Mouse (Mus musculus): ENCODE measurements at regions not wholly inside any gene's neighbourhood (a gene's known extent, or its start where the extent isn't known, plus 50 kb on each side); places are given as distances from the start of the nearest gene placed in this dataset.

DNA sequence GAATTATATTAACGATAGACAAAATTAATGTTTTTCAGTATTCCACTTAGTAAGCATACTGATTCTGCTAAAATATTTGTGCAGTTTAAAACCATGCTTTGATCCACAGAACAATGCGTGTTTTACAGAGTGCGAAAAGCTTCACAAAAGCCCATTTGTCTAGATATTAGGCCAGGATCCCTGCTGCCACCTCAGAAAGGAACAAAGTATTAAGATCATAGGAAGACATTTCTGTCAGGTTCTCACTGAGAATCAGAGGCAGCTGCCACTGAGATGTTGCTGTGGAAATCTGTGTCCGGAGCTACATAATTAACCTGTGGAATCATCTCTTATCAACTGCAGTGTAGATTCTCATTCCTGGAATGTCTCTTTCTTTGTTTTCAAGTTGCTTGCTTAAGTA is 656.9 kb downstream of the Car8 start:
- H3K27ac ChIP-seq = no peak overlapping the region
- H3K4me2 ChIP-seq = no peak overlapping the region
- H3K9me3 ChIP-seq = no peaks in the 10 kb centered on the region
- ATAC-seq (ENCODE audit: insufficient number of reproducible peaks, low FRiP score, low TSS enrichment, low read depth) = no peak
- no peaks in the 10 kb centered on the region for H3K4me1 ChIP-seq
- WGBS = 86% methylated on average over 4 of the region's 4 CpGs
- H3K9ac ChIP-seq = no peak overlapping the region
- no peaks in the 10 kb centered on the region for H3K27me3 ChIP-seq
- no peaks in the 10 kb centered on the region for H3K36me3 ChIP-seq
- H3K4me3 ChIP-seq = no peak overlapping the region

DNA sequence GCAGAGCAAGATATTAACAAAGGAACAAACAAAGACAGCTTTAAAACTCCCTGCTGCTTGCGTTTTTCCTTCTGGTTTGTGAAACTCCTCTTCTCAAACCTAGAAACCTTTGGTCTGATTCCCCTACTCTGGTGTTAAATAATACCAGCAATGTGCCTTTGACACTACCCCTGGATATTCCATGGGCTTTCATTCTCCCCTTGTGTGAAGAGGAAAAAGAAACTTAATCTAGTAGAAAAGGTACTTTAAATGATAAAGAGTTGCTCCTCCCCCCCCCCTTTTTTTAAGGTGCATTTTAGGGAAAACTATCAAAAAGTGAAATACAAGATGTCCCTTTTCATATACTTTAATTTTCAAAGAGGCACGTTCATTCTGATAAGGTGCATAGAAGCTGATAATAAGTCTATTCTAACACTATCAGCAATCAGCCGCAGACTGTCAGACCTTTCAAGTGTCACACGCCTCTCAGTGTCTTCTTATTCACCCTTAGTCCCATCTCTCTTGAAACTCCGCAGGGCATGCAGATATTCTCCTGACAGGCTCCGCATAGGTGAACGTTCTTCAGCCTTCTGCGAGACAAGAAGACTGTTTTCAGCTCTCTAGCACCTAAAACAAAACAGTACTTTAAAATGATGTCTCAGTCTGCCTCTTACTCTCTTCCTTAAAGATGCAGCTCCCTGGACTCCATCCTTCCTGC is 657.5 kb downstream of the Car8 start:
- H3K4me2 ChIP-seq = no peak overlapping the region

GRCm38 (mm10) chr4:7580554-7581219 is 658.2 kb downstream of the Car8 start:
- Histone ChIP-seq H3K4me2 (no peak overlapping the region), H3K4me1 (no peaks in the 10 kb centered on the region)
- 75% methylated on average over 10 of the region's 10 CpGs for WGBS

More for the DNA sequence above, 657.5 kb downstream of the Car8 start:
- no peaks in the 10 kb centered on the region for H3K9me3 ChIP-seq
- H3K4me3 ChIP-seq = no peak overlapping the region
- no peak overlapping the region for H3K27ac ChIP-seq
- no peaks in the 10 kb centered on the region for H3K27me3 ChIP-seq
- H3K4me1 ChIP-seq = no peaks in the 10 kb centered on the region
- H3K9ac ChIP-seq = no peak overlapping the region
- 78% methylated on average over 8 of the region's 8 CpGs for WGBS
- H3K36me3 ChIP-seq = no peaks in the 10 kb centered on the region
- ATAC-seq (ENCODE audit: insufficient number of reproducible peaks, low FRiP score, low TSS enrichment, low read depth) = no peak

DNA sequence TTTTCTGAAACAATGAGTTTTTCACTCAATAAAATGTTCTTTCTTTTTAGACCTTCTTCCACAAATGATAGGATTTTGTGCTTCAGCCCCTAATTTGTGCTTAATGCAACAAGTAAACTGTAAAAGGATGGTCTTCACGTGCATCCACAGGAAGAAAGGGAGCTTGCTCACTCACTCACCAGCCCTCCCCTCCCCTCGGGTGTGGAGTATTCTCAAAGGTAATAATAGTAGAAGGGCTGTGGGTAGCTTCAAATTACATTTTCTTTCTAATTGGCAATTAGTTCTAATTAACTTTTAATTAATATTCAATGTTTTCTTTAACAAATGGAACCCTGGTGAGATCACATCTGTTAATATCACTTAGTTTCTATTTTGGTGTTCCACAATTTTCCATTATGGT is 664.8 kb downstream of the Car8 start:
- no peak for ATAC-seq (ENCODE audit: insufficient number of reproducible peaks, low FRiP score, low TSS enrichment, low read depth)
- H3K4me3 ChIP-seq = no peak overlapping the region
- no peaks in the 10 kb centered on the region for H3K9me3 ChIP-seq
- no peak overlapping the region for H3K9ac ChIP-seq
- no peaks in the 10 kb centered on the region for H3K4me1 ChIP-seq
- 61% methylated on average over 2 of the region's 2 CpGs for WGBS
- H3K27ac ChIP-seq = no peak overlapping the region
- H3K4me2 ChIP-seq = no peak overlapping the region
- no peaks in the 10 kb centered on the region for H3K36me3 ChIP-seq
- no peaks in the 10 kb centered on the region for H3K27me3 ChIP-seq

More at GRCm38 (mm10) chr4:7580554-7581219, 658.2 kb downstream of the Car8 start:
- Histone ChIP-seq H3K27me3 (no peaks in the 10 kb centered on the region), H3K9me3 (no peaks in the 10 kb centered on the region), H3K27ac (no peak overlapping the region), H3K36me3 (no peaks in the 10 kb centered on the region), H3K9ac (no peak overlapping the region), H3K4me3 (no peak overlapping the region)
- no peak for ATAC-seq (ENCODE audit: insufficient number of reproducible peaks, low FRiP score, low TSS enrichment, low read depth)

- Histone ChIP-seq H3K9me3 (no peaks in the 10 kb centered on the region), H3K27me3 (no peaks in the 10 kb centered on the region), H3K4me1 (no peaks in the 10 kb centered on the region), H3K36me3 (no peaks in the 10 kb centered on the region), H3K9ac (no peak overlapping the region), H3K4me2 (no peak overlapping the region), H3K4me3 (no peak overlapping the region), H3K27ac (no peak overlapping the region)
- 37% methylated on average over 6 of the region's 6 CpGs for WGBS
- ATAC-seq (ENCODE audit: insufficient number of reproducible peaks, low FRiP score, low TSS enrichment, low read depth) = no peak
These were observed 671.0 kb downstream of the Car8 start for GRCm38 (mm10) chr4:7567687-7568393.

GRCm38 (mm10) chr4:7559867-7560832 is 678.7 kb downstream of the Car8 start:
- Histone ChIP-seq H3K9ac (no peak overlapping the region), H3K36me3 (no peaks in the 10 kb centered on the region), H3K9me3 (no peaks in the 10 kb centered on the region), H3K27ac (no peak overlapping the region), H3K27me3 (no peaks in the 10 kb centered on the region), H3K4me3 (no peak overlapping the region), H3K4me2 (no peak overlapping the region), H3K4me1 (no peaks in the 10 kb centered on the region)
- ATAC-seq (ENCODE audit: insufficient number of reproducible peaks, low FRiP score, low TSS enrichment, low read depth) = peak; percentile 71; the same call in 1 of the 2 replicates
- 26% methylated on average over 7 of the region's 7 CpGs for WGBS

GRCm38 (mm10) chr4:7558721-7559120 is 680.1 kb downstream of the Car8 start:
- Histone ChIP-seq H3K4me1 (no peaks in the 10 kb centered on the region), H3K27me3 (no peaks in the 10 kb centered on the region), H3K4me3 (no peak overlapping the region), H3K36me3 (no peaks in the 10 kb centered on the region), H3K4me2 (no peak overlapping the region), H3K9ac (no peak overlapping the region), H3K27ac (no peak overlapping the region), H3K9me3 (no peaks in the 10 kb centered on the region)
- WGBS = 64% methylated on average over 2 of the region's 2 CpGs
- no peak for ATAC-seq (ENCODE audit: insufficient number of reproducible peaks, low FRiP score, low TSS enrichment, low read depth)

- Histone ChIP-seq H3K36me3 (no peaks in the 10 kb centered on the region), H3K9me3 (no peaks in the 10 kb centered on the region), H3K27me3 (no peaks in the 10 kb centered on the region), H3K9ac (no peak overlapping the region), H3K4me2 (no peak overlapping the region), H3K4me3 (no peak overlapping the region), H3K27ac (no peak overlapping the region), H3K4me1 (no peaks in the 10 kb centered on the region)
- WGBS = 92% methylated on average over 4 of the region's 4 CpGs
- no peak for ATAC-seq (ENCODE audit: insufficient number of reproducible peaks, low FRiP score, low TSS enrichment, low read depth)
These were observed 704.5 kb downstream of the Car8 start for GRCm38 (mm10) chr4:7534301-7534700.

GRCm38 (mm10) chr4:7527718-7528117 is 711.1 kb downstream of the Car8 start:
- H3K27me3 ChIP-seq = no peaks in the 10 kb centered on the region
- no peaks in the 10 kb centered on the region for H3K36me3 ChIP-seq
- no peak overlapping the region for H3K9ac ChIP-seq
- H3K4me2 ChIP-seq = no peak overlapping the region
- no peaks in the 10 kb centered on the region for H3K4me1 ChIP-seq
- no peak overlapping the region for H3K4me3 ChIP-seq
- 84% methylated on average over 2 of the region's 2 CpGs for WGBS
- H3K27ac ChIP-seq = no peak overlapping the region
- no peak for ATAC-seq (ENCODE audit: insufficient number of reproducible peaks, low FRiP score, low TSS enrichment, low read depth)
- no peaks in the 10 kb centered on the region for H3K9me3 ChIP-seq

- Histone ChIP-seq H3K9me3 (no peaks in the 10 kb centered on the region), H3K36me3 (no peaks in the 10 kb centered on the region), H3K4me2 (no peak overlapping the region), H3K27me3 (no peaks in the 10 kb centered on the region), H3K4me1 (no peaks in the 10 kb centered on the region), H3K9ac (no peak overlapping the region), H3K4me3 (no peak overlapping the region), H3K27ac (no peak overlapping the region)
- no peak for ATAC-seq (ENCODE audit: insufficient number of reproducible peaks, low FRiP score, low TSS enrichment, low read depth)
- 88% methylated on average over 1 of the region's 1 CpGs for WGBS
These were observed 725.8 kb downstream of the Car8 start for GRCm38 (mm10) chr4:7513081-7513480.

DNA sequence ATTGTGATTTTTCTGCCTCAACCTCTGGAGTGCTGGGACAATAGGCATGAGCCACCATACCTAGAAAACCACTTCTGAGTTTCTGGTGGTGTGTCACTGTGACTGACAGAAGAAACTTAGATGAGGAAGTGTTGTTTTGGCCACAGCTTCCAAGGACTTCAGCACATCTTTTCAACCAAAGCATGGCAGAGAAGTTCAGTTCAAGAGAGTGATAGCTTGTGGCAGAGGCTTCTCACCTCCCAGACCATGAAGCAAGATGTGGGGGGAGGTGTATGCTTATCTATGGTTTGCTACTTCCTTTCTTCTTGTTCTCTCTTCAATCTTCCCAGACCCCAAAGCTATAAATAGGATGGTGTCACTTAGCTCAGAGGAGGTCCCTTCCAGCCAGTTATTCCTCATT is 753.3 kb downstream of the Car8 start:
- Histone ChIP-seq H3K9me3 (no peaks in the 10 kb centered on the region), H3K9ac (no peak overlapping the region), H3K4me2 (no peak overlapping the region), H3K27me3 (no peaks in the 10 kb centered on the region), H3K4me3 (no peak overlapping the region), H3K4me1 (no peaks in the 10 kb centered on the region), H3K27ac (no peak overlapping the region), H3K36me3 (no peaks in the 10 kb centered on the region)
- ATAC-seq (ENCODE audit: insufficient number of reproducible peaks, low FRiP score, low TSS enrichment, low read depth) = no peak

Measured in limb, embryonic 15.5 days (tissue).